Mouse (Mus musculus) retina, embryonic 14.5 days (tissue): Measurements from ENCODE around the gene Myg1.

Experiments
- DNase-seq: peaks from one replicate; pipeline ENCODE4 v3.0.0-alpha.2; 2015; ENCODE audit warnings: low spot score

Gene Myg1

DNA sequence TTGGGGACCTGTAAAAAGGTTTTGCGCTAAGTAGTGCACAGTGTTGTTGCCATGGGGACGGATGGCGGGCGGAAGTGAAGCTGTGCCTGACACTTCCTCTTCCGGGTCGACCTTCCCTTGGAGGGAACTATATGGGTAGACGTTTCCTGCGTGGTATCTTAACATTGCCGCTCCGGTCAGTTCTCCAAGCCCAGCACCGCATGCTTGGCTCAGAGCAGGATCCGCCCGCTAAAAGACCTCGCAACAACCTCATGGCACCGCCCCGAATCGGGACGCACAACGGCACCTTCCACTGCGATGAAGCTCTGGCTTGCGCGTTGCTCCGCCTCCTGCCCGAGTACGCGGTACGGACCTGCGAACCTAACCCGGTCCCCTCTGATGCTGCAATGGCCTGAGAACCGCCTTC, at the start of gene Myg1:
Gene Myg1, plus strand, starts transcription at position 100 of the 406 bp plus-strand sequence.
- peak; percentile 89 for DNase-seq

DNA sequence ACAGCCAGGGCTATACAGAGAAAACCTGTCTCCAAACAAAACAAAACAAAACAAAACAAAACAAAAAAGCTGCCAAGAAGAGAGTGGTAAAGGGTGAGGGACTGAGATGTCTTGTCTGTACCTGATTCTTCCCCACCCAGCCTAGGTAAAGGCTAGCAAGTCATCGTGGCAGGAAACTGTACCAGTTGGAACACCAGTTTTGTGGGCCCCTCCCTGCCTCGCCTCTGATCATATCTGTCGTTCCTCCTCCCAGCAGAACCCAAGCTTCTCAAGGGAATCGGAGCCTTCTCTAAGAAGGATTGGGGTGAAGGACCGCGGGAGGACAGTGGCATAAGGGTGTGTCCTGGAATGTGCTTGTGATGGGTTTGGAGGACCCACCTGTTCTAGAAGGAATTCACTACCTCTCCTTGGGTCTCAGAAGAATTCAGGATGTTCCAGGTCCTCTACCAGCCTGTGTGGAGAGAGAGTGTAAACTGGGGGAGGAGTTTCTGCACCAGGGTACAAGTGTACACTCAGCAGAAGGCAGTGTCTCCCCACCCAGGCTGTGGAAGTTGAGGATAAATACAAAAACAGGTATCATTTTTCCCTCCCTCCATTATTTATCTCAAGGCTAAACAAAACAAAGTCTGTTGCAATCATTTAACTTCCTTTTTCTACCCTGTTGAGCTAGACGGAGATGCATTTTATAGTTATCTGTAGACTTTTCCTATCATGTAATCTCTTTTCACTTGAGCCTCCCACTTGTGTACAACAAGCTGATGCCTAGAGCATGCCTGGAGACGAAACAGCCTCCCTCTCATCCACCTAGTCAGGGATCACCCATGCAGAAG, 48.8 kb upstream of the Myg1 start:
- no peak for DNase-seq

DNA sequence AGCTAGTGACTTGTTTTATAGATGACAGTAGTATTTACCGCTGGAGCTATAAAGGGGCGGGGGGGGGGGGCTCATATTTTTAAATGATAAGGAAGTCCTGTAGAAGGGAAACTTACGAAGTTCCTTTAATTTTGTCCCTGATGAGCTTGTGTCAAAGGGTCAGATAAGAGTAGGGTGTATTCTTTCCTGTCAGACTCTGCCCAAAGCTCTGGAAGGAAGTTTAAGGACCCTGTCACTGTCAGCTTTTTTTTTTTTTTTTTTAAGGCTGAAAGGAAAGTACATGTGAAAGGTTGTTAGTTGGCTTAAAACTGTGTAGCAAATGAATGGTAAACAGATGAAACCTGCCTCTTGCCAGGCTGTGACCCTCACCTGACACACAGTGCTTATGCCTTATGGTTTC, 47.9 kb upstream of the Myg1 start:
- DNase-seq = no peak

DNA sequence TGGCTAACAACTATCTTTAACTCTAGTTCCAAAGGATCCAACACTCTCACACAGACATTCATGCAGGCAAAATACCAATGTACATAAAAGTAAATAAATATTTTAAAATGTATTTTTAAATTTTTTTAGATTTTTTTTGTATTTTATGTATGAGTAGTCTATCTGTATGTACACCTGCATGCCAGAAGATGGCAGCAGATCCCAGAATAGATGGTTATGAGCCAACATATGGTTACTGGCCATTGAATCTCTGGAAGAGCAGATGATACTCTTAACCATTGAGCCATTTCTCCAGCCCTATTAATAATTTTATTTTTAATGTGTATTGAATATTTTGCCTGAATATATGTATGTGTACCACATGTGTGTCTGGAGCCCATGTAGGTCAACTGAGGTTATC, 44.1 kb upstream of the Myg1 start:
- DNase-seq = peak; percentile 62

DNA sequence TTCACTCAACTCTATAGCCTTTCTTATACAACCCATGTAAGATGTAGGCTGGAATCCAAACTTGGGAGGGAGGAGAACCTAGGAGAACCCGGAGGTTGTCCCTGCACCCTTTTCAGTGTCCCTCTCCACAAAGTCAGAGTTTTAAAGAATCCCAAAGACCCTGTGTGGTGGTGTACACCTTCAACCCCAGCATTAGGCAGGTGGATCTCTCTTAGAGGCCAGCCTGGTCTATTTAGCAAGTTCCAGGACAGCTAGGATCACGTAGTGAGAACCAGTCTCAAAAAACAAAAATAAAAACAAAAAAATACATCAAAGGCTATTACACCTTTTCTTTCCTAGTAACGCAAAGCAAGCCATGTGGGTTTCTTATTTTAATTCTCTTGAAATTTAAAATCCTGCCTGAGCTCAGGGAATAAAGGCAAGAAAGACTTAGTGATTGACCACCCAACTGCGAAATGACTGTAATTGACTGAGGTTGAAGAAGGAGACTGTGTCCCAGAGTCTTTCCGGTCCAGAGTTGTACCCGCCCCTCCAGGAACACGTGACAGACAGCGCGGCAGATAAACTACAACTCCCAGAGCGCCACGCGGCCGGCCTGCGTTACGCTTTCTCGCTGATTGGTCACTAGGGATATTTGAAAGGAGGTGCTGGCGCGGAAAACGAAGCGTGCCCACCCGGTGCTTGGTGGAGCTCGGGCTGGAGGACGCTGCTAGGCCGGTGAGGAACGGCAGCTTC, 35.7 kb upstream of the Myg1 start, which contains the start of gene Espl1:
Gene Espl1, plus strand, starts transcription at position 634 of the 735 bp plus-strand sequence.
- DNase-seq = peak; percentile 98

DNA sequence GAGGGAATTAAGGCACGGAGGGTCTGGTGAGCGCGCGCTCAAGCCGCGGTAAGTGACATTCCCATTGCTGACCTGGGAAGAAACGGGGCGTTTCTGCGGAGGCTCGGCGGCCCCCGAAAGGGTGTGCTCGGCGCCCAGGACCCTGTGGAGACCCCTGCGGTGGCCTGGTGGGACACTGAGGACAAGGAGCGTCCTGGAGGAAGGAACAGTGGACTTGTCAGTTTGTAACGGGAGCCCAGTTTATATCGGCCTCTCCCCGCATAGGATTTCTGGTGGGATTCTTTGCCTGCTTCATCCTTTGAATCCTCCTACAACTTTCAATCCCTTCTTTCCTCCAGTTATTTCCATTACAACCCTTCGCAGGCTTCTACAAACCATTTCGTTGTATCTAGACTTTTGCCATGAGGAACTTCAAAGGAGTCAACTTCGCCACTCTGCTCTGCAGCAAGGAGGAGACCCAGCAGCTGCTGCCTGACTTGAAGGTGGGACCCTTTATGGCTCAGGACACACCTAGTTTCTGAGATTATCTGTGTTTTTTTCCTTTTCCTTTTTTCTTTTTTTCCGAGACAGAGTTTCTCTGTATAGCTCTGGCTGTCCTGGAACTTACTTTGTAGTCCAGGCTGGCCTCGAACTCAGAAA, 35.0 kb upstream of the Myg1 start:
- no peak for DNase-seq

DNA sequence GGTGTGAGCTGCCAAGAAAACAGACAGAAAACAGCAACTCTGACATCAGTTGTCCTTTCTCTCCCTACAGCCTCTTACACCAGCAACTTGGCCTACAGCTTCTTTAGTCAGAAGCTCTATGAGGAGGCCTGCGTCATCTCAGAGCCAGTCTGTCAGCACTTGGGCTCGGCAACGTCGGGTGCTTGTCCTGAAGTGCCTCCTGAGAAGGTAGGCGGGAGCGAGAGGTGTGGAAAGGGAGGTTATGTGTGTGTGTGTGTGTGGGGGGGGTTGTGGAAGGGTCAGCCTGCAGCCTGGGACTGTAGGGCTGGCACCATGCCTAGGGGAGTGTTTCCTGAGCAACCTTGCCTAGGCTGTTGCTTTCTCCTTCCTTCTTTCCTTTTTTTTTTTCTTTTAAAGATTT, 29.0 kb upstream of the Myg1 start:
- no peak for DNase-seq

DNA sequence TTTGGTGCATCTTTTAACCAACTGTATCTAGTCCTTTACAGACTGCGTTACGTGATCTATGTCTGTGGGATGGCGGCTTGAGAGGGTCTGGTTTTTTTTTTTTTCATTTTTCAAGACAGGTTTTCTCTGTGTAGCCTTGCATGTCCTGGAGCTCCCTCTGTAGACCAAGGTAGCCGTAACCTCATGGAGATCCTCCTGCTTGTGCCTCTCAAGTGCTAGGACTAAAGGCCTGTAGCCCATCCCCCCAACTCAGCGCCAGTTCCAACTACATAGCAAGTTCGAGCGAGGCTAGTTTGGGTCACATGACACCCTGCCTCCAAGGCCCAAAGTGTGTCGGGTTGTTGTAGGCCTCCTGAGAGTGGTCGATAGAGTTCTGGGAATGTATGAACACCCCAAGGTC, 22.8 kb upstream of the Myg1 start:
- DNase-seq = no peak

DNA sequence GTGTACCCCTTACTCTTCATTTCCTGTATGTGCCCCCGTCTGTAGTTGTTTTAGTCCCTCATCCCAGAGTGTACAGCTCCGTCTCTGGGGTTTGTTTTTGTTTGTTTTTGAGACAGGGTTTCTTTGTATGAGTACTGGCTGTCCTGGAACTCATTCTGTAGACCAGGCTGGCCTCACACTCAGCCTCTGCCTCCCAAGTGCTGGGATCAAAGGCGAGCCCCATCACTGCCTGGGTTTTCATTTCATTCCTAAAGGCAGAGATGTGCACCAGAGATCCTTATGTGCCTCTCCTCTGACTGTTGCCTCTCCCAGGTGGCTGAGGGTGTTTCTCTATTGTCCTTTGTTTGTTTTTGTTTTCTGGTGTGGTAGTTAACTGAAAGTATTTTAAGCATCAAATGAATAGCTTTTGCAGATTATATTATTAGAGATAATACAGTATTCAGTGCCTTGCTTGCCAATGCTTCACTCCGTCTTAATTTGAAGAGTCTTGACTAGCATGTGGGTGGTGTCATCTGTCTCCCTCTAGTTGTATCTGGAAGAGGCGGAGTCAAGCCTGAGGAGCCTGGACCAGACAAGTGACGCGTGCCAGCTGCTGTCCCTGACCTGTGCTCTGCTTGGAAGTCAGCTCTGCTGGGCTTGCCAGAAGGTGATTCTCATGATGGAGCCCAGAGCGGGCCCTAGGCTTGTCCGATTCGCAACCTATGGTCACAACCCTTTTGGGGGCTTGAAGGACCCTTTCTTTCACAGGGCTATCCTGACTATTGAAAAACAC, 21.2 kb upstream of the Myg1 start:
- DNase-seq = no peak

DNA sequence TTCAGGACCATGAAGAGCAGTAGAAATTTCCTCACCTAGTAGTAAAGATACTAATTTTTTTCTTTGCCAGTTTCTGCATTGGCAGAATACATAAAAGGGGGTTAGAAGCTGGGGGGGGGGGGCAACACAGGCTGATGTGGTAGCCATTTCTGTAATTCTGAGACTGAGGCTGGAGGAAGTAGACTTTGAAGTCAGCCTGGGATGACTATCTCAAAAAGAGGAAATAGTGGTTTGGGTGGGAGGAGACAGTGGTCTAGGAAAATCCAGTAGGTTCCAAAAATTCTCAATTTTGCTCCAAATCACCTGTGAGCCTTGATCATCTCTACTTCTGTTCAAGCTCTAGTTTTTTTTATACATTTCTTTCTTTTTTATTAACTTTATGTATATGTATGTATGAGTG, 20.0 kb upstream of the Myg1 start:
- DNase-seq = no peak

DNA sequence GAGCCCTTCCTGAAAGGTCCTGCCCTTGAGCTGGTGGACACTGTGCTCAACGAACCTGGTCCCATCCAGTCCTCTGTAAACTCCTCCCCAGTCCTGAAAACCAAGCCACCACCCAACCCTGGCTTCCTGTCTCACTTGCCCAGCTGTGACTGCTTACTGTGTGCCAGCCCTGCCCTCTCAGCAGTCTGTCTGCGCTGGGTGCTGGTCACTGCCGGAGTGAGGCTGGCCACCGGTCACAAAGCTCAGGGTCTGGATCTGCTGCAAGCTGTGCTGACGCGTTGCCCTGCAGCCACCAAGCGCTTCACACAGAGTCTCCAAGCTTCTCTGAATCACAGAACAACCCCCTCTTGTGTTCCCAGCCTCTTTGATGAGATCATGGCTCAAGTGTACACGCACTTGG, 16.2 kb upstream of the Myg1 start:
- no peak for DNase-seq

DNA sequence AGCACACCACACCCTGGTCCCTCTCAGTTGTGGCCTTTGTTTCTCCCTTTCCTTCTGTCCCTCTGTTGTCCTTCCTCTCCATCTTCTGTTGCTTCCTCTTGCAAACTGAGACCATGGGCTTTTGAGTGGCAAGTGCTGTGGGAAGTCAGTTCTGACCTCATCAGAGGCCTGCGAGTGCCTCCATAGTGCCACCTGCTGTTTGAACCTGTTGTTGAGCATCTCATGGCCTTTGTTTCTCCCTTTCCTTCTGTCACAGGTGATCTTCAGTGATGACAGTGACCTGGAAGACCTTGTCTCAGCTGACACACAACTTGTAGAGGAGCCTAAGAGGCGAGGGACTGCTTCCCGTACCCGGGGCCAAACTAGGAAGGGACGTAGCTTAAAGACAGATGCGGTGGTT, 15.2 kb upstream of the Myg1 start:
- peak; percentile 76 for DNase-seq

DNA sequence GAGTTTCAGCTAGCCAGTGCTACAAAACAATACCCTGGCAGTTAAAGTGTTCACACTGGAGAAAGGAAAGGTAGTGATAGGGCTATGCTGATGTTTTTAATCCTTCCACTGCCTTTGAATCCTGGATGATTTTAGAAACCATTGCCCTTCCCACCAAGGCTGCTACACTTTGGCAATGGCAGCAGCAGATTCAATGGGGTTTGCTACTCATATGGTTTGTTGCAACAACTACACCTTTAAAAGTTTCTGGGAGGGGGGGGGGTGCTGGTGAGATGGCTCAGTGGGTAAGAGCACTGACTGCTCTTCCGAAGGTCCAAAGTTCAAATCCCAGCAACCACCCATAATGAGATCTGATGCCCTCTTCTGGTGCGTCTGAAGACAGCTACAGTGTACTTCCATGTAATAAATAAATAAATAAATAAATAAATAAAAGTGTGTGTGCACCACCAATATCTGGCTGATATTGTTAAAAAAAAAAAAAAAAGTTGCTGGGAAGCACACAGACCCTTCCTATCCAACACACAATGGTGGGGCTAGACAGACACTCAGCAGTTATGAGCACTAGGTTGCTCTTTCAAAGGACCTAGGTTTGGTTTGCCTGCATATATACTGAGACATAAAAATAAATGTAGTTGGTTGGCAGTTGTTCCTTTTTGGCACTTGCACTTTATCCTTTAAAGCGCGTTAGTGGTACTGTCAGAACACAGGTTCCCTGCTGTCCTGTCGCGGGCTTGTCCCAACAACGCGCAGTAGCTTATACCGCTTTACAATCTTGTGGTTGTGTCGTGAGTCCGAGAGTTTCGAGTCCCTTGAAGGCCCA, 6.6 kb upstream of the Myg1 start:
- peak; percentile 26 for DNase-seq

DNA sequence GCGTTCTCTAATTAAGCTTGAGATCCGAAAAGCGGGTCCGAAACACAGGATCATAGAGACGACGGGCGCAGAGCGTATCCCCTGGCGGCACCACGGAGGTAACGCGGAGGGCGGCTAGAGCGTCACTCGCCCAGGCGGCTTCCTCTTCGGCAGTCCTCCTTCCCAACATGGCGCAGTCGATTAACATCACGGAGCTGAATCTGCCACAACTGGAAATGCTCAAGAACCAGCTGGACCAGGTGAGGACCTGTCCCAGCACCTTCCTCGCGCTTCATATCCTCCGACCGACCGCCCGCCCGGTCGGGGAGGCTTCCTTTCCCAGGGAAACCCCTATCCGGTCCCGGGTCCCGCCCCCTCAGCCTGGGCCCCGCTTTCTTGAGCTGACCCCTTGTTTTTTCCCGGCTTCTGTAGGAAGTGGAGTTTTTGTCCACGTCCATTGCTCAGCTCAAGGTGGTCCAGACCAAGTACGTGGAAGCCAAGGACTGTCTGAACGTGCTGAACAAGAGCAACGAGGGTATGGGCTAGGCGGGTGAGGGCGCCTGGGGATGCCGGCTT, 5.4 kb upstream of the Myg1 start, which contains the start of gene Pfdn5:
Gene Pfdn5, plus strand, starts transcription at position 95 of the 555 bp plus-strand sequence.
- DNase-seq = peak; percentile 92

DNA sequence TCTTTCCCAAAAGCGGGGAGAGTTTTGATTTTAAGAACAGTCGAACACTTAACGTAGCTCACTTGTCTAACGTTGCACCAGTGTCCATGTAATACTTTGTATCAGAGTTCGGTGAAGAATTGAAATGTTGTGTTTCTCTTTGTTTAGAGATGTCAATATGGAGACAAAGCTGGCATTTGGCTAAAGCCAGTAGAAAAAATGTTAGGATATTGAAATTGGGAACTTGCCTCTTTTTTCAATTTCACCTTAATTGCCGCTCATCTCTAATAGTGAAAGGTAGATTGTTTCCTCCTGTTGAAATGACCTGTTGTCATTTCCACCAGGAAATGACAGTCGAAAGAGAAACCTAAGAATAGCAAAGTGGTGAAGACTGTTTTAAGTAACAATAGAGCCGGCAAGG, 4.6 kb upstream of the Myg1 start:
- DNase-seq = no peak

DNA sequence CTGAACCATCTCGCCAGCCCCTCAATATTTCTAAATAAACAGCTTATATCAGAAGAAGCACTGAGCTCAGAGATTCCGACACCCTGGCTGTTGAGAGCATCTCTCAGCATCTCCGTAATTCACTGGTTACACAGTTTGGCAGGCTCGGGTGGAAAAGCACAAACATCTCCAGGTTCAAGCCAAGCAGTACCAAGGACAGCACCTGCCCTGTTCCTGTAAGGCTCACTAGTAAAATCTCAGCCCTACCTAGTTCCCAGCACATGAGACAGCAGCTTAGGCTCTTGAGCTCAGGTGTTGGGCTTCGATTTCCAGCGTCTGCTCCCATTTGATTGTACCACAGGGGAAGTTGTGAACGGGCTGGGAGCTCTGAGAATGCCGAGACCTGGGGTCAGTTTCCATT, 3.7 kb downstream of the Myg1 start:
- no peak for DNase-seq

DNA sequence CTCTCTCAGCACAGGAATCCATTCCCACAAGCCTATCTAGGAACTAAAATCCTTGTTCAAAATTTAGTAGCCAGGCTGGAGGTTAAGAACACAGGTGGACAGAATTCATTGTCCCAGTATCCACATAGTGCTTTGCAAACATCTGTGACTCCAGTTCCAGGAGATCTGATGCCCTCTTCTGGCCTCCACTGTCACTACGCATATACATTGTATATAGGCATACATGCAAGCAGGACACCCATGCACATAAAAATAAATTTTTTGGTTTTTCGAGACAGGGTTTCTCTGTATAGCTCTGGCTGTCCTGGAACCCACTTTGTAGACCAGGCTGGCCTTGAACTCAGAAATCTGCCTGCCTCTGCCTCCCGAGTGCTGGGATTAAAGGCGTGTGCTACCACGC, 4.4 kb downstream of the Myg1 start:
- peak; percentile 43 for DNase-seq

DNA sequence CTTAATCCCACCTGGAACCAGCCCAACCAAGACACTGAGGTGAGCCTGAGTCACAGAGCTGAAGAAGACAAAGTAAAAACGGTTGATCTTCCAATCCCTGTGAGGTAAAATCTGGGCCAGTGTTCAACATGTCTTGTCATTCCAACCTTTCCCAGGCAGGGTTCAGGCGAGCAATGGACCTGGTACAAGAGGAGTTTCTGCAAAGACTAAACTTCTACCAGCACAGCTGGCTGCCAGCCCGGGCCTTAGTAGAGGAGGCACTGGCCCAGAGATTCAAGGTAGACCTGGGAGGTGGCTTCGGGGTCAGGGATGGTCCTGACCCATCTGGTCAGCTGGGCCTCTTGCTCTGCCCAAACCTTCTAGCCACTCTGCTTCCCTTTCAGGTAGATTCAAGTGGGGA, 5.4 kb downstream of the Myg1 start:
- no peak for DNase-seq

DNA sequence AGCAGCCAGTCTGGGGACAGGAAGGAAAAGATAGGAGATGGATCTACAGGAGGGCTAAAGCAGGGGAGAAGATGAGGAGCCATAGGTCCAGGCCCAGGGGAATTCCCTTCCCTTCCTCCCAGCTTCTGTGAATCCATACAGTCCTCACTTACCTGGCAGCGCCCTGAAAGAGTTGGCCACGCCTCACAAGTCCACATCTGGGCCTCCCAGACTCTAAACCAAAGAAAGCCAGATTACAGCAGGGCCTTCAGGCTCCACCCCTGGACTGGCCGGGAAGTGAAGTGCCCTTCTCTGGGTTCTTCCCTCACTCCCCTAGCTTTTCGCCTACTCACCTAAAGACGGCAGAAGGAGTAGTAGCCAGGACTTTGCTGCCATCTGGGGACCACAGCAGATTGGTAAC, 8.1 kb downstream of the Myg1 start:
- no peak for DNase-seq

DNA sequence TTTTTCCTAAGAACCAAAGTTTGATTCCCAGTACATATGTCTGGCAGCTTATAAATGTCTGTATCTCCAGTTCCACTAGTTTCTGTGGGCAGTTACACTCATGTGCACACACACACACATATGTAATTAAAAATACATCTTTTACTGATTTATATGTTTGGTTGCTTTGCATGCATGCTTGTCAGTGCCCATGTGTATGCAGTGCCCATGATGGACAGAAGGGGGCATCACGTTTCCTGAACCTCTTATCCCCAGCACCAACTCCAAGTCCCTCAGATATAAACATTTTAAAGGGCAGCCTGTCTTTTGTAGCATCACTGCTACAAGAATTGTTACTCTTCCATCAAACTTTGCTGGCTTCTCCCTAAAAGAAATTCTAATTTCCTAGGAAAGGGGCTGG, 10.1 kb downstream of the Myg1 start:
- DNase-seq = peak; percentile 66

DNA sequence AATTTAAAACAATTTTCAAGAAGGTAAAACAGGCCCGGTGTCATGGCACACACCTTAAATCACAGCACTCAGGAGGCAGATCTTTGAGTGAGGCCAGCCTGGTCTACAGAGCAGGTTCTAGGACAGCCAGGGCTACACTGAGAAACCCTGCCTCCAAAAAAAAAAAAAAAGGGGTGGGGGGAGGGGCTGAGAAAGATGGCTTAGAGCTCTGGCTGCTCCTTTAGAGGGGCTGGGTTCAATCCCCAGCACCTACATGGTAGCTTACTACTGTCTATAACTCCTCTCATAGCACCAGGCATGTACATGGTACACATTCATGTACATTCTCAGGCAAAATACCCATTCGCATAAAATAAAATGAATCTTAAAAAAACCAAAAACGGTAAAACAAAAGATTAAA, 13.0 kb downstream of the Myg1 start:
- no peak for DNase-seq
